Mouse (Mus musculus) liver, embryonic 15.5 days (tissue): Measurements from ENCODE around the gene Pafah1b3. TPM values are rescaled to one million over a fixed set of nuclear protein-coding genes. Genes with fewer than 3 reads are reported as not detected.
A peak's percentile ranks its signal among the peaks of the same experiment; 100 is the strongest.
"Not testable (repeated sequence)": the region's sequence is repeated elsewhere in the genome, so short reads cannot be mapped to it uniquely, and the experiment has no call there.

Source experiments
- ATAC-seq: fragments of 200-750 bp; cut with Nextera tagmentation; 2 replicates; pipeline ENCODE4 v1.8.0; 2017; ENCODE audit warnings: moderate number of reproducible peaks, mild to moderate bottlenecking, moderate library complexity; ENCODE audit not compliant: insufficient read depth
- H3K27ac ChIP-seq: fragments of 300-500 bp; sonication (generic); replicated peaks from 2 replicates; pipeline ENCODE4 v1.5.1; 2015; ENCODE audit warnings: mild to moderate bottlenecking, inconsistent platforms
- H3K27me3 ChIP-seq: fragments of 300-500 bp; sonication (generic); 2 replicates; pipeline ENCODE4 v1.6.1; 2015; ENCODE audit warnings: mild to moderate bottlenecking, inconsistent platforms
- H3K36me3 ChIP-seq: fragments of 300-500 bp; sonication (generic); replicated peaks from 2 replicates; pipeline ENCODE4 v1.6.1; 2015; ENCODE audit warnings: moderate library complexity, mild to moderate bottlenecking, inconsistent platforms
- H3K4me1 ChIP-seq: fragments of 300-500 bp; sonication (generic); replicated peaks from 2 replicates; pipeline ENCODE4 v1.6.1; 2015; ENCODE audit warnings: inconsistent platforms
- H3K4me2 ChIP-seq: fragments of 300-500 bp; sonication (generic); 2 replicates; pipeline ENCODE4 v1.6.1; 2015; ENCODE audit warnings: moderate library complexity, mild to moderate bottlenecking, inconsistent platforms
- H3K4me3 ChIP-seq: fragments of 300-500 bp; sonication (generic); replicated peaks from 2 replicates; pipeline ENCODE4 v1.5.1; 2015; ENCODE audit warnings: mild to moderate bottlenecking, inconsistent platforms
- H3K9ac ChIP-seq: fragments of 300-500 bp; sonication (generic); 2 replicates; pipeline ENCODE4 v1.6.1; 2015; ENCODE audit warnings: moderate library complexity, mild to moderate bottlenecking, inconsistent platforms
- H3K9me3 ChIP-seq: fragments of 300-500 bp; sonication (generic); replicated peaks from 2 replicates; pipeline ENCODE4 v1.6.1; 2016; ENCODE audit warnings: inconsistent platforms
- WGBS: fragments of 180-500 bp; shearing (Covaris S2); methylation state at CpG from one replicate; pipeline ENCODE4 v1.1.7; 2015; ENCODE audit warnings: mixed read lengths; ENCODE audit not compliant: insufficient replicate concordance; 5-methylcytosine and 5-hydroxymethylcytosine counted together
- polyA plus RNA-seq: library from polyadenylated mRNA; unstranded; fragments of >200 nt; fragmentation: Nextera tagmentation; extraction: Ambion mirVana; gene quantifications from 2 replicates; pipeline ENCODE4 v1.2.1, GENCODE M21; 2015

The Pafah1b3 gene
- polyA plus RNA-seq: 25.7 and 26.1 TPM in 2 replicates

GRCm38 (mm10) chr7:25297454-25298325 is at the start of gene Pafah1b3:
Pafah1b3 (minus strand) TSS chr7:25297986.
- under 1% methylated on average over 52 of the region's 52 CpGs for WGBS
- Histone ChIP-seq H3K27ac (peak within 1 kb of the TSS; percentile 79), H3K4me1 (peaks cover 30% of the 10 kb centered on the region), H3K9ac (peak within 1 kb of the TSS; percentile 64), H3K9me3 (no peaks in the 10 kb centered on the region), H3K4me2 (peak within 1 kb of the TSS; percentile 98), H3K27me3 (peaks cover 5% of the 10 kb centered on the region), H3K4me3 (peak within 1 kb of the TSS; percentile 70), H3K36me3 (peaks cover 16% of the 10 kb centered on the region)
- ATAC-seq: peak; percentile 82

- Histone ChIP-seq H3K27ac (no peak overlapping the region), H3K4me2 (no peak overlapping the region), H3K4me3 (no peak overlapping the region), H3K36me3 (no peaks in the 10 kb centered on the region), H3K27me3 (no peaks in the 10 kb centered on the region), H3K4me1 (no peaks in the 10 kb centered on the region), H3K9me3 (no peaks in the 10 kb centered on the region), H3K9ac (no peak overlapping the region)
- ATAC-seq: no peak
- 66% methylated on average over 20 of the region's 20 CpGs for WGBS
Observed at GRCm38 (mm10) chr7:25341000-25341784, 43.4 kb upstream of the Pafah1b3 start.

- no peaks in the 10 kb centered on the region for H3K4me1 ChIP-seq
- no peak overlapping the region for H3K4me2 ChIP-seq
- 78% methylated on average over 9 of the region's 9 CpGs for WGBS
- H3K36me3 ChIP-seq: no peaks in the 10 kb centered on the region
- no peaks in the 10 kb centered on the region for H3K9me3 ChIP-seq
- no peak overlapping the region for H3K9ac ChIP-seq
- H3K27me3 ChIP-seq: no peaks in the 10 kb centered on the region
- H3K27ac ChIP-seq: no peak overlapping the region
- ATAC-seq: no peak
- H3K4me3 ChIP-seq: no peak overlapping the region
Observed at GRCm38 (mm10) chr7:25339329-25339728, 41.5 kb upstream of the Pafah1b3 start.

- Histone ChIP-seq H3K4me2 (no peak overlapping the region), H3K4me1 (peaks cover 3% of the 10 kb centered on the region; the same call in 1 of the 2 replicates), H3K27me3 (no peaks in the 10 kb centered on the region), H3K27ac (no peak overlapping the region), H3K9ac (no peak overlapping the region), H3K9me3 (no peaks in the 10 kb centered on the region), H3K4me3 (no peak overlapping the region), H3K36me3 (no peaks in the 10 kb centered on the region)
- ATAC-seq: no peak
- 80% methylated on average over 12 of the region's 12 CpGs for WGBS
Observed at GRCm38 (mm10) chr7:25334472-25334871, 36.7 kb upstream of the Pafah1b3 start.

GRCm38 (mm10) chr7:25333596-25334307 is 36.0 kb upstream of the Pafah1b3 start:
- Histone ChIP-seq H3K4me3 (no peak overlapping the region), H3K36me3 (no peaks in the 10 kb centered on the region), H3K27ac (no peak overlapping the region), H3K9me3 (no peaks in the 10 kb centered on the region), H3K27me3 (no peaks in the 10 kb centered on the region), H3K4me1 (peaks cover 3% of the 10 kb centered on the region; the same call in 1 of the 2 replicates), H3K9ac (no peak overlapping the region), H3K4me2 (no peak overlapping the region)
- no peak for ATAC-seq
- WGBS: 39% methylated on average over 16 of the region's 16 CpGs

GRCm38 (mm10) chr7:25326233-25326632 is 28.4 kb upstream of the Pafah1b3 start:
- H3K36me3 ChIP-seq: no peaks in the 10 kb centered on the region
- H3K4me2 ChIP-seq: no peak overlapping the region
- no peak overlapping the region for H3K27ac ChIP-seq
- no peak for ATAC-seq
- peaks cover 3% of the 10 kb centered on the region for H3K4me1 ChIP-seq
- no peaks in the 10 kb centered on the region for H3K27me3 ChIP-seq
- no peak overlapping the region for H3K4me3 ChIP-seq
- 52% methylated on average over 8 of the region's 8 CpGs for WGBS
- no peak overlapping the region for H3K9ac ChIP-seq
- no peaks in the 10 kb centered on the region for H3K9me3 ChIP-seq

- H3K9me3 ChIP-seq, ATAC-seq, H3K36me3 ChIP-seq, H3K4me3 ChIP-seq, H3K4me2 ChIP-seq, H3K27me3 ChIP-seq, H3K9ac ChIP-seq, H3K4me1 ChIP-seq, H3K27ac ChIP-seq: not testable (repeated sequence)
- WGBS: 55% methylated on average over 6 of the region's 6 CpGs
Observed at GRCm38 (mm10) chr7:25325431-25325830, 27.6 kb upstream of the Pafah1b3 start.

GRCm38 (mm10) chr7:25323219-25323618 is 25.4 kb upstream of the Pafah1b3 start:
- H3K27me3 ChIP-seq: no peaks in the 10 kb centered on the region
- no peaks in the 10 kb centered on the region for H3K9me3 ChIP-seq
- WGBS: 79% methylated on average over 2 of the region's 2 CpGs
- H3K9ac ChIP-seq: no peak overlapping the region
- no peaks in the 10 kb centered on the region; the same call in 1 of the 2 replicates for H3K4me1 ChIP-seq
- no peak for ATAC-seq
- no peak overlapping the region for H3K4me3 ChIP-seq
- H3K4me2 ChIP-seq: no peak overlapping the region
- no peaks in the 10 kb centered on the region for H3K36me3 ChIP-seq
- no peak overlapping the region for H3K27ac ChIP-seq

GRCm38 (mm10) chr7:25322058-25322484 is 24.3 kb upstream of the Pafah1b3 start:
- Histone ChIP-seq H3K9me3 (no peaks in the 10 kb centered on the region), H3K36me3 (no peaks in the 10 kb centered on the region), H3K4me1 (peaks cover 6% of the 10 kb centered on the region), H3K4me2 (no peak overlapping the region), H3K9ac (no peak overlapping the region), H3K4me3 (no peak overlapping the region), H3K27ac (no peak overlapping the region), H3K27me3 (peaks cover 7% of the 10 kb centered on the region)
- no peak for ATAC-seq
- WGBS: 50% methylated on average over 6 of the region's 6 CpGs

- Histone ChIP-seq H3K9ac (peak overlapping the region; percentile 46; the same call in 1 of the 2 replicates), H3K27ac (no peak overlapping the region; the same call in 1 of the 2 replicates), H3K36me3 (no peaks in the 10 kb centered on the region), H3K27me3 (peaks cover 52% of the 10 kb centered on the region), H3K4me2 (peak overlapping the region; percentile 89), H3K4me1 (peaks cover 27% of the 10 kb centered on the region), H3K9me3 (no peaks in the 10 kb centered on the region), H3K4me3 (peak overlapping the region; percentile 62)
- ATAC-seq: no peak
- WGBS: 20% methylated on average over 21 of the region's 21 CpGs
Observed at GRCm38 (mm10) chr7:25317446-25317999, 19.7 kb upstream of the Pafah1b3 start.
